Mouse (Mus musculus) ES-Bruce4 (cell line): ENCODE data around the gene Prlh. TPM values are rescaled to one million over a fixed set of nuclear protein-coding genes. Genes with fewer than 3 reads are reported as not detected.

ENCODE experiments used
- H3K27ac ChIP-seq: 2 replicates; pipeline ENCODE4 v1.5.1; 2012; ENCODE audit warnings: low read length, inconsistent platforms; ENCODE audit not compliant: insufficient read depth
- H3K27me3 ChIP-seq: 2 replicates; pipeline ENCODE4 v1.6.1; 2012; ENCODE audit warnings: mild to moderate bottlenecking, low read length, inconsistent platforms; ENCODE audit not compliant: control insufficient read depth, poor library complexity, insufficient read depth, severe bottlenecking
- H3K36me3 ChIP-seq: 2 replicates; pipeline ENCODE4 v1.6.1; 2012; ENCODE audit warnings: inconsistent platforms, mild to moderate bottlenecking, low read length, moderate library complexity; ENCODE audit not compliant: control insufficient read depth, poor library complexity, insufficient read depth, severe bottlenecking
- H3K4me1 ChIP-seq: one replicate; pipeline ENCODE4 v1.8.1; 2011; ENCODE audit warnings: low read length; ENCODE audit not compliant: control insufficient read depth, insufficient read depth
- H3K4me3 ChIP-seq: 2 replicates; pipeline ENCODE4 v1.5.1; 2011; ENCODE audit warnings: low read depth, mild to moderate bottlenecking, low read length
- H3K9ac ChIP-seq: 2 replicates; pipeline ENCODE4 v1.6.1; 2012; ENCODE audit warnings: low read depth, mild to moderate bottlenecking, inconsistent platforms; ENCODE audit not compliant: poor library complexity, severe bottlenecking
- H3K9me3 ChIP-seq: replicated peaks from 2 replicates; pipeline ENCODE4 v1.6.1; 2012; ENCODE audit warnings: mild to moderate bottlenecking, low read length, inconsistent platforms; ENCODE audit not compliant: control insufficient read depth, poor library complexity, insufficient read depth, severe bottlenecking
- CTCF ChIP-seq: IDR thresholded peaks from one replicate; pipeline ENCODE4 v1.8.1; 2011; ENCODE audit warnings: low read depth, low read length
- EP300 ChIP-seq: IDR thresholded peaks from 2 replicates; pipeline ENCODE4 v1.6.1; 2011; ENCODE audit warnings: low read depth, low read length; ENCODE audit not compliant: insufficient read depth
- POLR2A ChIP-seq: IDR thresholded peaks from one replicate; pipeline ENCODE4 v1.8.1; 2011; ENCODE audit warnings: low read length; ENCODE audit not compliant: insufficient read depth
- polyA plus RNA-seq: library from polyadenylated mRNA; stranded (reverse); fragments of >200 nt; gene quantifications from 2 replicates; pipeline ENCODE4 v1.2.4, GENCODE M21; 2011; ENCODE audit warnings: low read depth; ENCODE audit not compliant: missing spikeins, insufficient read depth, insufficient read length

Prlh gene
- polyA plus RNA-seq, 1 experiment = not detected

- H3K27me3 ChIP-seq = peaks cover 10% of the 10 kb centered on the region
- H3K4me1 ChIP-seq = no peaks in the 10 kb centered on the region
- H3K27ac ChIP-seq = no peak overlapping the region
- no peaks in the 10 kb centered on the region for H3K9me3 ChIP-seq
- H3K4me3 ChIP-seq = no peak overlapping the region
- no peaks in the 10 kb centered on the region for H3K36me3 ChIP-seq
- no peak overlapping the region for H3K9ac ChIP-seq
- TF ChIP-seq CTCF = no peak
- TF ChIP-seq POLR2A = no peak
- TF ChIP-seq EP300 = no peak
Measured at GRCm38 (mm10) chr1:91001101-91001500, 48.2 kb downstream of the Prlh start.

- H3K9me3 ChIP-seq = no peaks in the 10 kb centered on the region
- TF ChIP-seq EP300 (no peak), CTCF (no peak), POLR2A (no peak)
- H3K4me1 ChIP-seq = no peaks in the 10 kb centered on the region
- H3K27me3 ChIP-seq = peaks cover 10% of the 10 kb centered on the region
- no peaks in the 10 kb centered on the region for H3K36me3 ChIP-seq
- H3K4me3 ChIP-seq = no peak overlapping the region
- H3K9ac ChIP-seq = no peak overlapping the region
- no peak overlapping the region for H3K27ac ChIP-seq
Measured at GRCm38 (mm10) chr1:91001871-91002539, 49.1 kb downstream of the Prlh start.

- Histone ChIP-seq H3K27ac (no peak overlapping the region), H3K9me3 (no peaks in the 10 kb centered on the region), H3K36me3 (no peaks in the 10 kb centered on the region), H3K27me3 (peaks cover 10% of the 10 kb centered on the region), H3K9ac (no peak overlapping the region), H3K4me3 (no peak overlapping the region), H3K4me1 (no peaks in the 10 kb centered on the region)
- TF ChIP-seq CTCF = no peak
- no peak for TF ChIP-seq EP300
- TF ChIP-seq POLR2A = no peak
Measured at GRCm38 (mm10) chr1:91002641-91003040, 49.7 kb downstream of the Prlh start.

Other genes starting within 250 kb of the Prlh start
- gene Col6a3, start 109.1 kb upstream of the Prlh start, polyA plus RNA-seq = 2.7 and 3.6 TPM in 2 replicates
- 0.24 and 0.28 TPM in 2 replicates for gene Mlph, start 38.0 kb upstream of the Prlh start, polyA plus RNA-seq
- gene Rab17, start 16.6 kb downstream of the Prlh start, polyA plus RNA-seq = 0.94 and 1.0 TPM in 2 replicates
- gene Lrrfip1, start 45.6 kb downstream of the Prlh start, polyA plus RNA-seq = 88.7 and 97.2 TPM in 2 replicates
- 8.3 and 11.9 TPM in 2 replicates for gene Rbm44, start 192.0 kb downstream of the Prlh start, polyA plus RNA-seq
- 0.69 TPM in 1 of 2 replicates, not detected in the other for gene Ramp1, start 226.7 kb downstream of the Prlh start, polyA plus RNA-seq